Mouse (Mus musculus): ENCODE data around the gene Pla2g2e. TPM values are rescaled to one million over a fixed set of nuclear protein-coding genes. Genes with fewer than 3 reads are reported as not detected.

The Pla2g2e gene
- polyA plus RNA-seq, 1 experiment, result not detected

- H3K9me3 ChIP-seq (replicated peaks; ENCODE audit: control insufficient read depth, insufficient read depth, low read length, poor library complexity, severe bottlenecking), result no peaks in the 10 kb centered on the region
- no peak overlapping the region for H3K9ac ChIP-seq (ENCODE audit: low read depth, poor library complexity, severe bottlenecking)
- no peaks in the 10 kb centered on the region for H3K27me3 ChIP-seq (ENCODE audit: control insufficient read depth, insufficient read depth, low read length, poor library complexity, severe bottlenecking)
- TF ChIP-seq CTCF (IDR thresholded peaks at IDR 0.05; ENCODE audit: low read depth, low read length), result no peak
- no peak for TF ChIP-seq EP300 (IDR thresholded peaks at IDR 0.05; ENCODE audit: insufficient read depth, low read depth, low read length)
- no peak for TF ChIP-seq POLR2A (IDR thresholded peaks at IDR 0.05; ENCODE audit: insufficient read depth, low read length)
- H3K4me1 ChIP-seq (ENCODE audit: control insufficient read depth, insufficient read depth, low read length), result no peaks in the 10 kb centered on the region
- no peaks in the 10 kb centered on the region for H3K36me3 ChIP-seq (ENCODE audit: control insufficient read depth, insufficient read depth, low read length, poor library complexity, severe bottlenecking)
- no peak overlapping the region for H3K27ac ChIP-seq (ENCODE audit: insufficient read depth, low read length)
- H3K4me3 ChIP-seq (ENCODE audit: low read depth, low read length), result no peak overlapping the region
Observed at GRCm38 (mm10) chr4:138855092-138855632, 22.6 kb upstream of the Pla2g2e start.

- Histone ChIP-seq H3K9me3 (replicated peaks; ENCODE audit: control insufficient read depth, insufficient read depth, low read length, poor library complexity, severe bottlenecking) (no peaks in the 10 kb centered on the region), H3K4me1 (ENCODE audit: control insufficient read depth, insufficient read depth, low read length) (no peaks in the 10 kb centered on the region), H3K36me3 (ENCODE audit: control insufficient read depth, insufficient read depth, low read length, poor library complexity, severe bottlenecking) (no peaks in the 10 kb centered on the region), H3K4me3 (ENCODE audit: low read depth, low read length) (no peak overlapping the region), H3K9ac (ENCODE audit: low read depth, poor library complexity, severe bottlenecking) (no peak overlapping the region), H3K27ac (ENCODE audit: insufficient read depth, low read length) (no peak overlapping the region), H3K27me3 (ENCODE audit: control insufficient read depth, insufficient read depth, low read length, poor library complexity, severe bottlenecking) (no peaks in the 10 kb centered on the region)
- no peak for TF ChIP-seq POLR2A (IDR thresholded peaks at IDR 0.05; ENCODE audit: insufficient read depth, low read length)
- TF ChIP-seq CTCF (IDR thresholded peaks at IDR 0.05; ENCODE audit: low read depth, low read length), result peak; percentile 99
- TF ChIP-seq EP300 (IDR thresholded peaks at IDR 0.05; ENCODE audit: insufficient read depth, low read depth, low read length), result peak; percentile 60; the same call in 1 of the 2 replicates
Observed at GRCm38 (mm10) chr4:138856491-138856890, 21.3 kb upstream of the Pla2g2e start.

GRCm38 (mm10) chr4:138857576-138857975 is 20.2 kb upstream of the Pla2g2e start:
- H3K27me3 ChIP-seq (ENCODE audit: control insufficient read depth, insufficient read depth, low read length, poor library complexity, severe bottlenecking), result no peaks in the 10 kb centered on the region
- H3K4me1 ChIP-seq (ENCODE audit: control insufficient read depth, insufficient read depth, low read length), result no peaks in the 10 kb centered on the region
- no peak overlapping the region for H3K27ac ChIP-seq (ENCODE audit: insufficient read depth, low read length)
- no peaks in the 10 kb centered on the region for H3K9me3 ChIP-seq (replicated peaks; ENCODE audit: control insufficient read depth, insufficient read depth, low read length, poor library complexity, severe bottlenecking)
- H3K36me3 ChIP-seq (ENCODE audit: control insufficient read depth, insufficient read depth, low read length, poor library complexity, severe bottlenecking), result no peaks in the 10 kb centered on the region
- H3K4me3 ChIP-seq (ENCODE audit: low read depth, low read length), result no peak overlapping the region
- H3K9ac ChIP-seq (ENCODE audit: low read depth, poor library complexity, severe bottlenecking), result no peak overlapping the region
- TF ChIP-seq POLR2A (IDR thresholded peaks at IDR 0.05; ENCODE audit: insufficient read depth, low read length) (no peak), EP300 (IDR thresholded peaks at IDR 0.05; ENCODE audit: insufficient read depth, low read depth, low read length) (no peak), CTCF (IDR thresholded peaks at IDR 0.05; ENCODE audit: low read depth, low read length) (no peak)

- Histone ChIP-seq H3K9me3 (replicated peaks; ENCODE audit: control insufficient read depth, insufficient read depth, low read length, poor library complexity, severe bottlenecking) (no peaks in the 10 kb centered on the region), H3K27ac (ENCODE audit: insufficient read depth, low read length) (no peak overlapping the region), H3K4me3 (ENCODE audit: low read depth, low read length) (no peak overlapping the region), H3K36me3 (ENCODE audit: control insufficient read depth, insufficient read depth, low read length, poor library complexity, severe bottlenecking) (no peaks in the 10 kb centered on the region), H3K27me3 (ENCODE audit: control insufficient read depth, insufficient read depth, low read length, poor library complexity, severe bottlenecking) (no peaks in the 10 kb centered on the region), H3K9ac (ENCODE audit: low read depth, poor library complexity, severe bottlenecking) (no peak overlapping the region), H3K4me1 (ENCODE audit: control insufficient read depth, insufficient read depth, low read length) (no peaks in the 10 kb centered on the region)
- TF ChIP-seq EP300 (IDR thresholded peaks at IDR 0.05; ENCODE audit: insufficient read depth, low read depth, low read length), result no peak
- TF ChIP-seq CTCF (IDR thresholded peaks at IDR 0.05; ENCODE audit: low read depth, low read length), result no peak
- TF ChIP-seq POLR2A (IDR thresholded peaks at IDR 0.05; ENCODE audit: insufficient read depth, low read length), result no peak
Observed at GRCm38 (mm10) chr4:138858446-138858845, 19.3 kb upstream of the Pla2g2e start.

- Histone ChIP-seq H3K27me3 (ENCODE audit: control insufficient read depth, insufficient read depth, low read length, poor library complexity, severe bottlenecking) (no peaks in the 10 kb centered on the region), H3K27ac (ENCODE audit: insufficient read depth, low read length) (no peak overlapping the region), H3K9ac (ENCODE audit: low read depth, poor library complexity, severe bottlenecking) (no peak overlapping the region), H3K36me3 (ENCODE audit: control insufficient read depth, insufficient read depth, low read length, poor library complexity, severe bottlenecking) (no peaks in the 10 kb centered on the region), H3K4me1 (ENCODE audit: control insufficient read depth, insufficient read depth, low read length) (no peaks in the 10 kb centered on the region), H3K4me3 (ENCODE audit: low read depth, low read length) (peak overlapping the region; percentile 75), H3K9me3 (replicated peaks; ENCODE audit: control insufficient read depth, insufficient read depth, low read length, poor library complexity, severe bottlenecking) (no peaks in the 10 kb centered on the region)
- TF ChIP-seq EP300 (IDR thresholded peaks at IDR 0.05; ENCODE audit: insufficient read depth, low read depth, low read length) (no peak), POLR2A (IDR thresholded peaks at IDR 0.05; ENCODE audit: insufficient read depth, low read length) (no peak), CTCF (IDR thresholded peaks at IDR 0.05; ENCODE audit: low read depth, low read length) (peak; percentile 76)
Observed at GRCm38 (mm10) chr4:138859245-138859644, 18.5 kb upstream of the Pla2g2e start.

- H3K9me3 ChIP-seq (replicated peaks; ENCODE audit: control insufficient read depth, insufficient read depth, low read length, poor library complexity, severe bottlenecking), result no peaks in the 10 kb centered on the region
- no peak overlapping the region for H3K27ac ChIP-seq (ENCODE audit: insufficient read depth, low read length)
- no peaks in the 10 kb centered on the region for H3K4me1 ChIP-seq (ENCODE audit: control insufficient read depth, insufficient read depth, low read length)
- 0 out of 2 replicates have a peak overlapping the region, but pooled peaks have one; percentile 5 for H3K9ac ChIP-seq (ENCODE audit: low read depth, poor library complexity, severe bottlenecking)
- TF ChIP-seq CTCF (IDR thresholded peaks at IDR 0.05; ENCODE audit: low read depth, low read length) (peak; percentile 59), EP300 (IDR thresholded peaks at IDR 0.05; ENCODE audit: insufficient read depth, low read depth, low read length) (0 out of 2 replicates have a peak, but pooled peaks have one; percentile 13), POLR2A (IDR thresholded peaks at IDR 0.05; ENCODE audit: insufficient read depth, low read length) (no peak)
- H3K4me3 ChIP-seq (ENCODE audit: low read depth, low read length), result peak overlapping the region; percentile 75
- no peaks in the 10 kb centered on the region for H3K27me3 ChIP-seq (ENCODE audit: control insufficient read depth, insufficient read depth, low read length, poor library complexity, severe bottlenecking)
- H3K36me3 ChIP-seq (ENCODE audit: control insufficient read depth, insufficient read depth, low read length, poor library complexity, severe bottlenecking), result no peaks in the 10 kb centered on the region
Observed at GRCm38 (mm10) chr4:138859728-138860127, 18.0 kb upstream of the Pla2g2e start.
